Mouse (Mus musculus) hindbrain, embryonic 14.5 days (tissue): ENCODE data around the gene Pkn1. TPM values are rescaled to one million over a fixed set of nuclear protein-coding genes. Genes with fewer than 3 reads are reported as not detected.

Experiments used
- ATAC-seq: fragments of 200-750 bp; cut with Nextera tagmentation; 2 replicates; pipeline ENCODE4 v1.8.0; 2017; ENCODE audit warnings: moderate number of reproducible peaks, mild to moderate bottlenecking, moderate TSS enrichment, moderate library complexity; ENCODE audit not compliant: low FRiP score
- DNase-seq: peaks from one replicate; pipeline ENCODE4 v3.0.0-alpha.2; 2015; ENCODE audit warnings: low spot score
- H3K27ac ChIP-seq: fragments of 300-500 bp; sonication (generic); 2 replicates; pipeline ENCODE4 v1.5.1; 2014; ENCODE audit warnings: mild to moderate bottlenecking, moderate library complexity
- H3K27me3 ChIP-seq: fragments of 300-500 bp; sonication (generic); 2 replicates; pipeline ENCODE4 v1.6.1; 2014; ENCODE audit warnings: mild to moderate bottlenecking, low read length, mixed read lengths; ENCODE audit not compliant: control insufficient read depth, insufficient read depth
- H3K36me3 ChIP-seq: fragments of 300-500 bp; sonication (generic); replicated peaks from 2 replicates; pipeline ENCODE4 v1.6.1; 2014; ENCODE audit not compliant: control insufficient read depth, insufficient read depth
- H3K4me1 ChIP-seq: fragments of 300-500 bp; sonication (generic); replicated peaks from 2 replicates; pipeline ENCODE4 v1.6.1; 2014; ENCODE audit warnings: antibody characterized with exemption, low read length, mixed read lengths; ENCODE audit not compliant: control insufficient read depth, insufficient read depth
- H3K4me2 ChIP-seq: fragments of 300-500 bp; sonication (generic); replicated peaks from 2 replicates; pipeline ENCODE4 v1.6.1; 2014; ENCODE audit warnings: mild to moderate bottlenecking, moderate library complexity
- H3K4me3 ChIP-seq: fragments of 300-500 bp; sonication (generic); replicated peaks from 2 replicates; pipeline ENCODE4 v1.5.1; 2014; ENCODE audit warnings: mild to moderate bottlenecking, low read length
- H3K9ac ChIP-seq: fragments of 300-500 bp; sonication (generic); 2 replicates; pipeline ENCODE4 v1.6.1; 2014
- H3K9me3 ChIP-seq: fragments of 300-500 bp; sonication (generic); 2 replicates; pipeline ENCODE4 v1.6.1; 2016; ENCODE audit warnings: low read length; ENCODE audit not compliant: control insufficient read depth
- WGBS: fragments of 180-500 bp; shearing (Covaris S2); extraction: QIAGEN DNeasy Blood & Tissue Kit; methylation state at CpG from one replicate; pipeline ENCODE4 v1.1.7; 2014; 5-methylcytosine and 5-hydroxymethylcytosine counted together
- polyA plus RNA-seq: library from polyadenylated mRNA; unstranded; fragments of >200 nt; fragmentation: Nextera tagmentation; extraction: Ambion mirVana; gene quantifications from 2 replicates; pipeline ENCODE4 v1.2.1, GENCODE M21; 2014

Pkn1 gene
- polyA plus RNA-seq, 1 experiment from 2014 or later: 30.4 TPM

- DNase-seq: no peak
- Histone ChIP-seq H3K4me2 (no peak overlapping the region), H3K27ac (no peak overlapping the region), H3K4me3 (no peak overlapping the region), H3K4me1 (no peaks in the 10 kb centered on the region), H3K36me3 (peaks cover 59% of the 10 kb centered on the region), H3K9me3 (no peaks in the 10 kb centered on the region), H3K9ac (no peak overlapping the region), H3K27me3 (no peaks in the 10 kb centered on the region)
- ATAC-seq: no peak
- WGBS: 95% methylated on average over 8 of the region's 8 CpGs
Measured at GRCm38 (mm10) chr8:83725521-83726102, 26.6 kb upstream of the Pkn1 start.

- no peaks in the 10 kb centered on the region for H3K27me3 ChIP-seq
- ATAC-seq (peak; percentile 76), DNase-seq (peak; percentile 71)
- no peak overlapping the region for H3K9ac ChIP-seq
- H3K4me1 ChIP-seq: no peaks in the 10 kb centered on the region
- H3K4me3 ChIP-seq: no peak overlapping the region
- H3K9me3 ChIP-seq: no peaks in the 10 kb centered on the region
- peaks cover 66% of the 10 kb centered on the region for H3K36me3 ChIP-seq
- no peak overlapping the region for H3K4me2 ChIP-seq
- WGBS: 44% methylated on average over 15 of the region's 15 CpGs
- no peak overlapping the region for H3K27ac ChIP-seq
Measured at GRCm38 (mm10) chr8:83724697-83725482, 25.9 kb upstream of the Pkn1 start.

DNA sequence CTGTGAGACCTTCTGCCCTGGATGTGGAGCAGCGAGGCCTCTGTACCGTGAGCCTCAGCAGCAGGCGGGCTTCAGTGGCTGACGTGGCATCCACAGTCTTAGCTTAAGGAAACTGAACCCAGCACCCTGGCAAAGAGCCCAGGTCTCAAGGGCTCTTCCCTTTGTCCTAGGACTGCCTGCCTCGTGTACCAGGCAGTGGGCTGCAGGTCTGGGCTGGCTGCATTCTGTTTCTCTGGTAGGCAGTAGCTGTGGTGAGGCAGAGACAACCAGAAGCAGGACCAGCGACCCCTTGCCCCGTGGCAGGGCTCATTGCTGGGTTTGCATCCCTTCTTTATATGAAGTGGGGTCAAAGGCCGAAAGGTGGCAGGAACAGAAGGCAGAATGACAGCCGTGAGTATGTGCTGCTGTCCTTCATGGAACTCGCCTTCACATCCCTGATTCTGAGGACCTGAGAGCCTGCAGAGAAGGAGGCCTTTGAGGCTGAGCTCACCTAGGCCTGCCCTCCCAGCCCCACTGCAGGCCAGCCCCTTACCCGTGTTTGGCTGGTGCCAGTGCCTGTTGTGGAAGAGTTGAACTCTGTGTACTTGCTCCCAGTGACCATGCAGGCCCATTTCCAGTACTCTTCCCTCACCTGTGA lies 24.6 kb upstream of the Pkn1 start:
- ATAC-seq (no peak), DNase-seq (no peak)
- H3K4me2 ChIP-seq: no peak overlapping the region
- H3K36me3 ChIP-seq: peaks cover 74% of the 10 kb centered on the region
- no peak overlapping the region for H3K27ac ChIP-seq
- H3K4me3 ChIP-seq: no peak overlapping the region
- no peaks in the 10 kb centered on the region for H3K27me3 ChIP-seq
- 88% methylated on average over 11 of the region's 11 CpGs for WGBS
- no peaks in the 10 kb centered on the region for H3K9me3 ChIP-seq
- H3K9ac ChIP-seq: no peak overlapping the region
- H3K4me1 ChIP-seq: no peaks in the 10 kb centered on the region

DNA sequence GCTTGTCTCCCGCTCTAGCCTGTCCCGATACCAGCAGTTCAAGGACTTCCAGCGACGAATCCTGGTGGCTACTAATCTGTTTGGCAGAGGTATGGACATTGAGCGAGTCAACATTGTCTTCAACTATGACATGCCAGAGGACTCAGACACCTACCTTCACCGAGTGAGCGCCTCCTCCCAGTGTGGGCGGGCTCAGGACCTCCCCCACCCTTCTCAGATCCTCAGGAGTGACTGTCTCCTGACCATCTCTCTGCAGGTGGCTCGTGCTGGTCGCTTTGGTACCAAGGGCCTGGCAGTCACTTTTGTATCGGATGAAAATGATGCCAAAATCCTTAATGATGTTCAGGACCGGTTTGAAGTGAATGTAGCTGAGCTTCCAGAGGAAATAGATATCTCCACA lies 23.7 kb upstream of the Pkn1 start:
- DNase-seq (no peak), ATAC-seq (no peak)
- Histone ChIP-seq H3K4me2 (no peak overlapping the region), H3K27me3 (no peaks in the 10 kb centered on the region), H3K4me1 (no peaks in the 10 kb centered on the region), H3K4me3 (no peak overlapping the region), H3K9ac (no peak overlapping the region), H3K36me3 (peaks cover 74% of the 10 kb centered on the region), H3K27ac (no peak overlapping the region), H3K9me3 (no peaks in the 10 kb centered on the region)
- 88% methylated on average over 12 of the region's 12 CpGs for WGBS

- no peak overlapping the region for H3K27ac ChIP-seq
- 92% methylated on average over 25 of the region's 25 CpGs for WGBS
- no peak overlapping the region for H3K4me2 ChIP-seq
- peaks cover 5% of the 10 kb centered on the region for H3K4me1 ChIP-seq
- ATAC-seq (no peak), DNase-seq (no peak)
- H3K9me3 ChIP-seq: no peaks in the 10 kb centered on the region
- no peaks in the 10 kb centered on the region for H3K27me3 ChIP-seq
- peaks cover 74% of the 10 kb centered on the region for H3K36me3 ChIP-seq
- H3K4me3 ChIP-seq: no peak overlapping the region
- no peak overlapping the region for H3K9ac ChIP-seq
Measured at GRCm38 (mm10) chr8:83721405-83722025, 22.5 kb upstream of the Pkn1 start.

DNA sequence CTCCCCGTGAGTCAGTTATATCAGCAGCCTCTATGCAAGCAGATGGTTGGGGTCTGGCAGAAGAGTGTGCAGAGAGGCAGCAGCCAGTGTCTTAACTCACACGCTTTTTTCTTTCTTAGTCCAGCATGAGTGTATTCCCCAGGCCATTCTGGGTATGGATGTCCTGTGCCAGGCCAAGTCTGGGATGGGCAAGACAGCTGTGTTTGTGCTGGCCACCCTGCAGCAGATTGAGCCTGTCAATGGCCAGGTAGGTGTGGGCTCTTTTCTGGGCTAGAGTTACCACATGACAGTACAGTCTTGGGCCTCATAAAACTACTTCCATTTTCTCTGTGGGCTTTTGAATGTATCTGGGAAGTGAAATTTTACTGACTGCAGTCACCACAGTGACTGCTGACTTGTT lies 20.7 kb upstream of the Pkn1 start:
- Histone ChIP-seq H3K4me3 (no peak overlapping the region), H3K36me3 (peaks cover 56% of the 10 kb centered on the region), H3K27me3 (no peaks in the 10 kb centered on the region), H3K9me3 (no peaks in the 10 kb centered on the region), H3K27ac (no peak overlapping the region), H3K9ac (no peak overlapping the region), H3K4me1 (peaks cover 11% of the 10 kb centered on the region), H3K4me2 (no peak overlapping the region)
- WGBS: 86% methylated on average over 2 of the region's 2 CpGs
- ATAC-seq (no peak), DNase-seq (no peak)

DNA sequence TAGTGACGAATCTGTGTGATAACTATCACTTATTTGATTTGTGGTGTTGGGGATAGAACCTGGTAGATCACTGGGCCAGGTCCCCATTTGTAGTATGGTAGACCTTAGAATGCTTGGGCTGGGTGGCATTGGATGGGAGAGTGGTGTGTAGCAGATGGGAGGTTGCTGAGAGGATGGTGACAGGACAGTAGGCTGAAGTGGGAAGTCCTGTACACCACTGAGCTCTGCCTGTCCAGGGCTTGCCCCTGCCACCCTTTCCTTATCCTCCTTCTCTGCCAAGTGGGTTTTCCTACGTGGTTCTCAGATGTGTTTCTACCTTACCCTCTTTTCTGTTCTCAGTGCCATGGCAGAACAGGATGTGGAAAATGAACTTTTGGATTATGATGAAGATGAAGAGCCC lies 20.1 kb upstream of the Pkn1 start:
- H3K4me2 ChIP-seq: no peak overlapping the region
- H3K36me3 ChIP-seq: peaks cover 49% of the 10 kb centered on the region
- no peak overlapping the region for H3K4me3 ChIP-seq
- no peaks in the 10 kb centered on the region for H3K27me3 ChIP-seq
- H3K27ac ChIP-seq: no peak overlapping the region
- WGBS: 95% methylated on average over 2 of the region's 2 CpGs
- ATAC-seq: no peak
- H3K9me3 ChIP-seq: no peaks in the 10 kb centered on the region
- no peak overlapping the region for H3K9ac ChIP-seq
- peaks cover 11% of the 10 kb centered on the region for H3K4me1 ChIP-seq
- DNase-seq: no peak

DNA sequence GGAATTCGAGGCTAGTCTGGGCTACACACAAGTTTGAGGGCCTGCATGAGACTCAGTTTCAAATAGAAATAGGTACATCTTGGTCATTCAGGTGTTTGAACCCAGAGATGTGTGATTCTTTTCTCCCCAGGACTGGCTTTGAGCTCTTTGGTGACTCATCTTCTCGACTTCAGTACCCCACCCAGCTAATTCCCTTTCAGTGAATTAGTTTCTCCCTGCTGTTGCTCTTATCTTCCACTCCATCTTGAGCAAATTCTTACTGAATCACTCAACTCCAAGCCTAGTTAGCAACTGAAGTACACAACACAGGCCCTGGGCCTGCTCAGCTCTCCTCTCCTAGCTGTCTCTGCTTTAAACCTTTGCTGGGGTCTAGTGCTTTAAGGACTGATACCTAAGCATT lies 17.6 kb upstream of the Pkn1 start:
- H3K27ac ChIP-seq: no peak overlapping the region
- H3K4me1 ChIP-seq: peaks cover 11% of the 10 kb centered on the region
- no peaks in the 10 kb centered on the region for H3K9me3 ChIP-seq
- H3K27me3 ChIP-seq: no peaks in the 10 kb centered on the region
- ATAC-seq (no peak), DNase-seq (no peak)
- peaks cover 25% of the 10 kb centered on the region for H3K36me3 ChIP-seq
- peak overlapping the region; percentile 72; the same call in 1 of the 2 replicates for H3K4me3 ChIP-seq
- peak overlapping the region; percentile 73 for H3K4me2 ChIP-seq
- WGBS: 88% methylated on average over 2 of the region's 2 CpGs
- 0 out of 2 replicates have a peak overlapping the region, but pooled peaks have one; percentile 75 for H3K9ac ChIP-seq

DNA sequence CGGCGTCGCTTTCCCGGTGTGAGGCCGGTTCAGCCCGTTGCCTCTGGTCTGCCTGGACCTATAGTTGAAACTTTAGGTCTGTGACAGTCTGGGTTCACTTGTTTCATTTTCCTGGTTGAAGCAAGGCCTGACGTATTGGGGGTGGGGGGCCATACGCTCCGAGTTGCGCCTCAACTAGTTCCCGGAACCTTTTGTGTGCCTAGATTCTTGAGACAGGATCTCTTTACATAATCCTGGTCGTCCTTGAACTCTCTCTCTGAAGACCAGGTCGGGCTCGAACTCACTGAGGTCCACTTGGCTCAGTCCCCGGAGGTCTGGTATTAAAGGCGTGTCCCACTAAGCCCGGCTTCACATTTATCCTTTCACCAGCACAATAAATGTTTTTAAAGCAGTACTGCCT lies 16.8 kb upstream of the Pkn1 start:
- Histone ChIP-seq H3K4me3 (peak overlapping the region; percentile 72), H3K9ac (peak overlapping the region; percentile 75), H3K9me3 (no peaks in the 10 kb centered on the region), H3K27me3 (no peaks in the 10 kb centered on the region), H3K27ac (peak overlapping the region; percentile 89), H3K4me1 (peaks cover 11% of the 10 kb centered on the region), H3K36me3 (peaks cover 17% of the 10 kb centered on the region), H3K4me2 (peak overlapping the region; percentile 73)
- WGBS: under 1% methylated on average over 17 of the region's 17 CpGs
- DNase-seq (no peak), ATAC-seq (no peak)
